Mouse (Mus musculus) left cerebral cortex, postnatal 25 days (tissue): ENCODE results near the gene Zbtb43. TPM values are rescaled to one million over a fixed set of nuclear protein-coding genes. Genes with fewer than 3 reads are reported as not detected.

Experiments
- DNase-seq, 2 experiments: peaks; one replicate each; pipeline ENCODE4 v3.0.0; 2022; ENCODE audit warnings: low spot score in 2 of 2, mixed read lengths in 1 of 2
- intact Hi-C: fragments of 180-260 bp; cut with DNase I; formaldehyde crosslinking; loops from one replicate; pipeline ENCODE4 v1.15.1; 2025
- total RNA-seq, 2 experiments: library from RNA; stranded (reverse); gene quantifications; 2 replicates each; pipeline ENCODE4 v1.2.3; 2021

Gene Zbtb43
- 10 to 100 TPM; 30.9 to 36.0 TPM for total RNA-seq

DNA sequence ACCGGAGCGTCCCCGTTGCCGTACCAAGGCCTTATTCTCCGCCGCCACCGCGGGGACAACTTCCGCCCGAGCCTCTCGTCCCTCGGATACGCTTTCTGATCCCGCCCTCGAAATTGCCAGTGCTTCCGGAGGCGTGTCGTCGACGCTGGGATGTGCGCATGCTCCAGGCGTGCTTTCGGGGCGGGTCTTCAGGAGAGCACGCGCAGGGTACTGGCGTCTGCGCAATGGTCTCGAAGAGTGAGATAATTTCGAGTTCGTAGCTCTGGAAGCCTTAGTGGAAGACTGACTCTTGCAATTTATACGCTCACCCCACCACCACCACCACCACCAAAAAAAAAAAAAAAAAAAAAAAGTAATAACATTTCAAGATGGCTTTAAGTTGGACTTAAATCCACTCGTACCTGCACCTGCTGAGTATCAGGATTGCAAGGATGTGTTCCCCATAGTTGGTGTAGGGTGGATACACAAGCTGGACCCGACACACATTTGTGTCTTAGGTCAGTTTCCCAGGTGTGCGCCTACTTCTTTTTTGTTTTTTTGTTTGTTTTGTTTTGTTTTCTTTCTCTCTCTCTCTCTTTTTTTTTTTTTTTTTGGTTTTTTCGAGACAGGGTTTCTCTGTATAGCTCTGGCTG is at the start of gene Zbtb43:
Gene Zbtb43 (minus strand): TSS at position 94 of the 632 bp plus-strand sequence.
- DNase-seq: peak; percentile 94 to 97
- intact Hi-C loops: loop anchor here (5.0 kb wide), 1 partner anchor 36 kb away; the partner anchor contains the start of gene Zbtb34

DNA sequence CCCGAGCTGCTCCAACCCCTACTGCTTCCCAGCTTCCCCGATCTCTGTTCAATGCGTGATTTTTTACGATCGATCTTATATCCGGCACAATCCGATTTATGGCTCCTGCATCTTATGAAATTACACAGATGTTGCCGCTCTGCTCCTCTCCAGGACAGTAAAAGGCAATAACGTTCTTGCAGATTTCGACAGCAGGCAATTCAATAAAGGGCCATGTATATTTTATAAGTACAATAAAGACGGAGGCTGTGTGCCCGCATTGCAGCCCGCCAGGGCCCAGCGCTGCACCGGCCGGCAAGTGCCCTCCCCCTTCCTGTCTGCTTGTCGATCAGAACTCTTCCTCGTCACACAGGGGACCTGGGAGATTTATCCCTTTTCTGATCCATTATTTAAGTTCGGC is 47.5 kb upstream of the Zbtb43 start:
- intact Hi-C loops: no loop called here
- no peak for DNase-seq

DNA sequence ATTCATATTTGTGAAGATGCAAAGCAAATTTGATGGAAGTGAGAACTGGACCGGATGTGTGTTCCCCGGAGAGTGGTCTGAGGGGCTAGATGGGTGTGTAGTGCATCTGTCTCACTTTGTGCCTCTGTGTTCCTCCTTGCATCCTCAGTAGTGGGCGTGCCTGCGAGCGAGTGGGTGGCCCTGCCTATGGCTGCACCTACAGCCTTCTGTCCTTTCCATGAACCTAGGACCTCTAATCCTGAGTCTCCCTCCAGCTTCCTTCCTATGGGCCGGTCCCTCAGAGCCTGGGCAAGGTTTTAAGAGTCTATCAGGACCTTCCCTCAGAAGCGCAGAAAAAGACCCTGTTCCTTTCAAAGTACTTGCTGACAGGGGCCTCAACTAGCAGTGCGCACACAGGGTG is 47.1 kb upstream of the Zbtb43 start:
- intact Hi-C loops: no loop called here

DNA sequence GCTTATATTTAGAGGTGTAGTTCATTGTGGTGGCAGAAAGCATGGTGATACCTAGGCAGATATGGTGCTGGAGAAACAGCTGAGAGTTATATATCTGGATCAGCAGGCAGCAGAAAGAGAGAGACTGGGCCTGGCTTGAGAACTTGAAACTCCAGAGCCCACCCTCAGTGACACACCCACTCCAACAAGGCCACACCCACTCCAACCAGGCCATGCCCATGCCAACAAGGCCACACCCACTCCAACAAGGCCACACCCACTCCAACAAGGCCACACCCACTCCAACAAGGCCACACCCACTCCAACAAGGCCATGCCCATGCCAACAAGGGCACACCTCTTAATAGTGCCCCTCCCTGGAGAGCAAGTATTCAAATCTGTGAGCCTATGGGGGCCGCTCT is 42.4 kb upstream of the Zbtb43 start:
- intact Hi-C loops: no loop called here
- no peak for DNase-seq

More for the DNA sequence above, 47.1 kb upstream of the Zbtb43 start:
- no peak for DNase-seq

DNA sequence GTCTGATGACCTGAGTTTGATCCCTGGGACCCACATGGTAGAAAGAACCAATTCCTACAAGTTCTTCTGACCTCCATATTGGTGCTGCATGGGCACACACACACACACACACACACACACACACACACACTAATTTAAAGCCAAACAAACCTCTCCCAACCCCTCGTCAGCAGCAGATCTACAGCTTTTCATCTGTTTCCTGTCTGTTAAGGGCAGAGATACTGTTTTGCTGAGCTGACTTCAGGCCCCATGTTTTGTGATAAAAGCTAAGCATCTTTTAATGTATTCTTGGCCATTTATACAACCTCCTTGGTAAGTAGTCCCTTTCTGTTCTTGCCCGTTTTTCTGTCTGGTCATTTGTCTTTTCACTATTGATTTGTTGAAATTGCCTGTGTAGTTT is 34.2 kb upstream of the Zbtb43 start:
- intact Hi-C loops: no loop called here

DNA sequence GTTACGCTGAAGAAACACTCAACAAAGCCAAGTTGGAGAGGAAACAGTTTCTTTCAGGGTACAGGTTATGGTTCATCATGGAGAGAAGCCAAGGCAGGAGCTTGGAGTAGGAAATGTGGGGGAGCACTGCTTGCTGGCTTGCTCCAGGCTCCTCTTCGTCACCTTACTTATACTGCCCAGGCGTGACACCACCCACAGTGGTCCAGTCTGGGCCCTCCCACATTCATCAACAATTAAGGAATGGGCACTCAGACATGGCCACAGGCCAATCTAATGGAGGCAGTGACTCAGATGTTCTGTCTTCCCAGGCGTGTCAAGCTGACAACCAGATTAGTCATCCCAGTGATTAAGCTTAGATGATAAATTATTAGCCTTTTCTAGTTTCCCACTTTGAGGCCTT is 29.9 kb upstream of the Zbtb43 start:
- no peak for DNase-seq
- intact Hi-C loops: no loop called here

More for the DNA sequence above, 34.2 kb upstream of the Zbtb43 start:
- no peak for DNase-seq

DNA sequence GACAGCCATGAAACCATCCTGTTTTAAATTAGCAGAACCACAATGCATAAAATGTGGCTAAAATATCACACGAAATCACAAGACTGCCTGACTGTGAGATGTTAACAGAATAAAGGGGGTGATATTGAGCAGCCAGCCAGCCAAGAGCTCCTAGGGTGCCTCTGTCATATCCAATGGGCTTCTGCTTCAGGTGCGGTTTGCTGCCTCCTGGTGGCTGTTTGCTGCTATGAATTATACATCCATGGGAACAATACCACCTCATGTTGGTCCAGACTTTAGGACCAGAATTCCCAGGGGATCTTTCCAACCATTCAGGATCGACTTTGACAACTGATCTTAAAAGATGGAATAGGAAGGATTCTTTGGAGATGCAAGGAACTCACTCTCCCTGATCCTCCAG is 27.3 kb upstream of the Zbtb43 start:
- intact Hi-C loops: no loop called here

DNA sequence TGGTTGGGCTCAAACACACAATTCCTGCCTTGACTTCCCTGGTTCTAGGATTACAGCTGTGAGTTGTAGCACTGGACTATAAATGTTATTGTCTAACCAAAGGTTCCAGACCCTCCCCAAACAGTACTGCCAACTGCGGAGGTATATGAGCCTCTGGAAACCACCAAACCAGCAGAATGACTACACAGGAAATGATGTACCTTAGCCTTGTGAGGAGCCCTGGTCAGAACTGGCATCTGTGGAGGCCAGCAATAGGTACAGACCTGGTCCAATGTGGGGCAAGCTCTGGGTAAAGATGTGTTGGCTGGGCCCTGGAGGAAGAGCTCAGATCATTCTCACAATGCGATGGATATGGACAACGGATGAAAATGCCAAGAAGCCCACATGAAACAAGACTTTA is 23.7 kb upstream of the Zbtb43 start:
- intact Hi-C loops: no loop called here
- DNase-seq: no peak

More for the DNA sequence above, 27.3 kb upstream of the Zbtb43 start:
- DNase-seq: no peak

DNA sequence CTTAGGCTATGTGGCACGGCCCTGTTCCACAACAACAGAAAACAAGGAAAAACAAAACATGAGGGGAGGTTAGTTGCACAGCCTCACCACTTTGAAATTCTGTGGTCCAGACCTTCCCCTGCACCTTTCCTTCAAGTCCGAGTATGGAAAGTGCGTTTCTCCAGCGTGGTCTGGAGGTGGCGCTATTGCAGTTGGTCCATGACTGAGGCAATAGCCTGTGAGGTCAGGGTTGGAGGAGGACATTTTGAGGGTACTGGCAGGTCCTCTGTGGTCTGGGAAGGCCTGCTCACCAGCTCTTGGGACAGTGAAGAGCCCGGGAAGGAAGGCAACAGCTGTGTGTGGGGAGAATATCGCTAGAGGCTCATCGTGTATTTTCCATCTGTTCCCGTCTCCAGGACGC is 21.2 kb upstream of the Zbtb43 start:
- intact Hi-C loops: loop anchor here (5.0 kb wide), 1 partner anchor 53 kb away; no protein-coding TSS in a partner anchor

DNA sequence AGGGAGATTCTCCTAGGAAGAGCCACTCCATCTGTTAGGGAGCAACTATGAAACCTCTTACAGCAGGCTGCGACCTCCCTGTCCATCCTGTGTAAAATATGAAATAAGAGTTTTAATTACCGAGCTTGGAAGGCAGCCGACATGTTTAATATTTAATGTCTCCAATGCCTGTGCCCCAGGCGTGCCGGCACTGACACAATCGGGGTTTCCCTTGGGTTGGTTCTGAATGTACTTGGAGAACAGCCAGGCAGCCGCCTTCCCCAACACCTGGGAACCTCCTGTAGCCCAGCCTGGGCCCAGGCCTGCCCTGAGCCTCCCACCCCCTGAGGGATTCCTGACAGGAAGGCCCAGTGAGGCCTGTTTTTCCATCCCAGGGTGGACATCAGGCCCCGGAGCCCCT is 19.0 kb upstream of the Zbtb43 start:
- DNase-seq: no peak
- intact Hi-C loops: loop anchor here (1.0 to 5.0 kb wide), 4 partner anchors 55 to 247 kb away; no protein-coding TSS in a partner anchor

More for the DNA sequence above, 21.2 kb upstream of the Zbtb43 start:
- peak in 1 of 2 experiments; percentile 56 for DNase-seq

DNA sequence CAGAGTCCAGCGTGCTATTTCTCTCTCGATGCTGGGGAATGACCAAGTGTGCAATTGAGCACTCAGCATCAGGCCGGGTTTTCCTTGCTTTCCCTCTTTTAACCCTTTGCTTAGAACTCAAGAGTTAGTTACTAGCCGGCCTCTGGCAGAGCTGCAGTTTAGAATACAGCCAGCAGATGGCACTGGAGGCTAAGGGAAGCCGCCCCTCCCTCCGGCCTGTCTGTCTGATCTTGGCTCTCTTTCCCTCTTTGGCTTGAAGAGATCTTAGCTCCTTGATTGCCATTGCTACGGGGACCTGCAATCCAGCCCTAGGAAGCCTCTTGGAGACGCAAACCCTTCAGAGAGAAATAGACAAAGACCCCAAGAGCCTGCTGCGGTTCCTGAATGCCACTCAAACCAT is 18.5 kb upstream of the Zbtb43 start:
- intact Hi-C loops: loop anchor here (1.0 to 5.0 kb wide), 4 partner anchors 55 to 248 kb away; no protein-coding TSS in a partner anchor

DNA sequence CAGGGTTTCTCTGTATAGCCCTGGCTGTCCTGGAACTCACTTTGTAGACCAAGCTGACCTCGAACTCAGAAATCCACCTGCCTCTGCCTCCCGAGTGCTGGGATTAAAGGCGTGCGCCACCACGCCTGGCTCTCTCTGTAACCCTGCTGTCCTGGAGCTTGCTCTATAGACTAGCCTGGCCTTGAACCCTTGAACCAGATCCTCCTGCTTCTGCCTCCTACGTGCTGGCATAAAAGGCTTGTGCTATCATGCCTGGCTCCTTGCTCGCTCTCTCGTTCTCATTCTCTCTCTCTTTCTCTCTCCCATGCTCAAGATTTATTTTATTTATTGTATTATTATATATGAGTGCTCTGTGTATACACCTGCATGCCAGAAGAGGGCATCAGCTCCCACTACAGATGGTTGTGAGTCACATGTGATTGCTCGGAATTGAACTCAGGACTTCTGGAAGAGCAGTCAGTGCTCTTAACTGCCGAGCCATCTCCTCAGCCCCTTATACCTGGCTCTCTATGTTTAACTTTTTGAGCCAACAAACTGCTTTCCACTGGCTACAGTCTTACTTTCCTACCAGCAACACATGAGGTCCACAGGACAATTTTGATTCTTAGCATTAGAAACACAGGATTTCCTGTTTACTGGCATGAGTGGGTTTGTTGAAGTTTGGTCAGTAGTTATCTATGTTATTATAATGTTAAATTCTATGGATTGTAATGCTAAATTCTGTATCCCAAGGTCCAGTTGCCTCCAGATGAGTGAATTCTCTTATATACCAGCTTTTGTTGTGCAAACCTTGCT is 9.8 kb upstream of the Zbtb43 start:
- intact Hi-C loops: no loop called here

More for the DNA sequence above, 18.5 kb upstream of the Zbtb43 start:
- peak; percentile 75 to 78 for DNase-seq

DNA sequence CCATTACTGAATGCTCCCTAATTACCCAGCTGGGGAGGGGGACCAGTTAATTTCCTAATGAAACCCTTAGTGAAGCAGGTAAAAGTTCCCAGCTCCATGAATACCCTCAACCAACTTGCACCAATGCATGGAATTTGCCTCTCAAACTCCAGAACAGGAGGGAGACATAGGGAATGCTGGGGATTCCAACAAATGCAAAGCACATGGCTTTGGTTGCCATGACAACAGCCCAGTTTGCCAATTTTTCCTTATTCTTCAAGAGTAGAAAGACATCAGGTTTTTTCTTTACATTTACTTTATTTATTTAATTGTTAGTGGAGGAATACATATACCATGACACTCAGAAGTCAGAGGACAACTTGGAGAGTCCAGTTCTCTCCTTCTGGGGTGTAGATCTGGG is 7.6 kb upstream of the Zbtb43 start:
- intact Hi-C loops: no loop called here
- DNase-seq: peak; percentile 78 to 91

More for the DNA sequence above, 9.8 kb upstream of the Zbtb43 start:
- no peak for DNase-seq

DNA sequence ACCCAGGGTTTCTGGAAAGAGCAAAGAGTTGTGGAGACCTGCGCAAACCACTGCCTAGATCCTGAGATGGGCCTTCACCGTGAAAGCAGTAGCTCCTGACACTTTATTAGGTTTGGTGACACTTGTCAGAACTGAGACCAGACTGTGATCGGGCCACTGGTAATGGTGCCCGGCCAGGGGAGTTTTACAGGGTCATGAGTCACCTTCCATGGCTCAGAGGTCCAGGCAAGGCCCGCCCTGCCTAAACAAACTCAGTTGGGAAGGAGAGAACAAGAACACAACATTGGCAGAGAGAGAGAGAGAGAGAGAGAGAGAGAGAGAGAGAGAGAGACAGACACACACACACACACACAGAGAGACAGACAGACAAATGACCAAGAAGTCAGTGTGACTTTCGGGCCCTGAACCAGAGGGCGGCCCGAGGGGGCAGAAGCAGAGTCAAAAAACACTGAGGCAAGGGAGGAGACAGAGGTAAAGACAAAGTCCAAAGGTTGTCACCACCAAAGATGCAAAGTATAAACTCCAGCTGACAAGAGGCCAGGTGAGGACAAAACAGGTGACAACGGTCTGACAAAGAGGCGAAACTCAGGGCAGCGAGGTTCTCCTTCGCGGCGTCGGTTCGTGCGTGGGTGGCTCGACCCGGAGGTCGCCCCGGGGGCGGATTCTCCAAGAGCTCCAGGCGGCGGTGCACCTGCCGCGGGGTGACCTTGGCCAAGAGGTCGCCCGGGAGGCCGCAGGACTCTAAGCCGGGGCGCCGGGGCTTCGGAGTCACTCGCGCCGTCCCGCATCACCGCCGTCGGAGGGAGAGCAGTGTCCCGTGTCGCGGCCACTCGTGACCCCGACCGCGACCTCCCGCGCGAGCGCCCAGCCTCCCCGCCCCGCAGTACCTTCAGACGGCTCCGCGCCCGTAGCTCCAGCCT is 553 bp downstream of the Zbtb43 start:
- intact Hi-C loops: loop anchor here (5.0 kb wide), 1 partner anchor 36 kb away; the partner anchor contains the start of gene Zbtb34
- DNase-seq: no peak

DNA sequence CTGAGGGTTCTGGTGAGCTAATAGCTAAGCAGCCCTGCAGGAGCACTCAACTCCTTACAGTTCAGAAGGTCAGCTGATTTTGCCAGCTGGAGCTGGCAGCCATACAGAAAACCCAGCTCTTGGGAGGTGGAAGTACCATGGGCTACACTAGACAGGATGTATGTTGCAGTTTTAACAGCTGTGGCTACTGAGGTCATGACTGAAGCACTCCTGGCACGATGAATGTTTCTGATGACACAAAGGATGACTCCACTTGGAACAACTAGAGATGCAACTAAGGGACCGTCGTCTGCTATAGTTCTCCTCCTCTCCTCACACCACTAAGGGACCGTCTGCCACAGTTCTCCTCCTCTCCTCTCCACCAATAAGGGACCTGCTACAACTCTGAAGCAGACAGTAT is 2.4 kb downstream of the Zbtb43 start:
- DNase-seq: no peak
- intact Hi-C loops: loop anchor here (5.0 kb wide), 1 partner anchor 34 kb away; the partner anchor contains the start of gene Zbtb34

DNA sequence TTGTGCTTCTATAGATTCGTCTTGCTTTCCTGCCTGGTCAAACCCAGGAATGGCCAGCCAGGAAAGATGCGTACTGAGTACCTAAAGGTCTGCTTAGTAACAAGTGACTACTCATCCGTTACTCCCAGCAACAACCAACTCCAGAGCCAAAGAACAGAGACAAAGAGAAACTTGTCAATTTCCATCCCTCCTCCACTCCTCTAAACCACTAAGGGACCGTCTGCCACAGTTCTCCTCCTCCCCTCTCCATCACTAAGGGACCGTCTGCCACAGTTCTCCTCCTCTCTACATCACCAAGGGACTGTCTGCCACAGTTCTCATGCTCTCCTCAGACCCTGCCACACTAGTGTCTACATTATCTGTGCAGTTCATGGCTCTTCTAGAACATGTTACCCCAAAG is 3.1 kb downstream of the Zbtb43 start:
- DNase-seq: no peak
- intact Hi-C loops: loop anchor here (5.0 kb wide), 1 partner anchor 33 kb away; the partner anchor contains the start of gene Zbtb34

DNA sequence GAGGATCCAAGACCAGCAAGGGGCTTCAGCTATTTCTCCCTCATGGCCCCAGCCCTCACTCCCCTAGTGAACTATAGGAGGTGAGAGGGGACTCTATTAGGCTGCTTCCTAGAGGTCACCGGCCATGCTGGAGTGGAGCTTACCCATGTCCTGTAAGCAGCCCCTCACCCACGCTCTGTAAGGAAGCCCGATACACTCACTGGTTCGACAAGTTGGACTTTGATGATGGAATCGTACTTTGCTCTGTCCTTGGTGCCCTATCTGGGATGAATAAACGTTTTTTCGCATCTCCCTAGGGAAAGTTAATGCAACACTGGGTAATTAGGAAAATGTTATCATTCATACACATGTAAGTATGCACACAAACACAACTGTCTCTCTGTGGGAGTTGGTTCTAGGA is 6.3 kb downstream of the Zbtb43 start:
- intact Hi-C loops: no loop called here
- DNase-seq: no peak

DNA sequence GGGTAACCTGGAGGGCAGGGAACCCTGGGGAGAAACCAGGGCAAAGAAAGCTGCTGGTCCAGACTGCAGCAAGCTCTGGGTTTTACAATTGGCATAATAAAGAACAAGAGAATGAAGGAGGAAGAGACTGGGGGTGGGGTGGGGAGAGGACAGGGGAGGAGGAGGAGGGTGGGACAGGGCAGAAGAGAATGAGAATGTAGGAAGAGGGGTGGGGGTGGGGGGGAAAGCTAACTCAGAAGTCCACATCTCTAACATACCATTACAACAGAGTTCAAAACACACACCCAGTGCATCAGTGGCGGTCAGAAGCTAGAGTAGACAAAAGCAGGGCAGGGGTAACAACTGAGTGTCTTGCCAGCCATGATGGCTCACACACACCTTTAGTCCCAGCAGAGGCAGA is 7.3 kb downstream of the Zbtb43 start:
- no peak for DNase-seq
- intact Hi-C loops: no loop called here

DNA sequence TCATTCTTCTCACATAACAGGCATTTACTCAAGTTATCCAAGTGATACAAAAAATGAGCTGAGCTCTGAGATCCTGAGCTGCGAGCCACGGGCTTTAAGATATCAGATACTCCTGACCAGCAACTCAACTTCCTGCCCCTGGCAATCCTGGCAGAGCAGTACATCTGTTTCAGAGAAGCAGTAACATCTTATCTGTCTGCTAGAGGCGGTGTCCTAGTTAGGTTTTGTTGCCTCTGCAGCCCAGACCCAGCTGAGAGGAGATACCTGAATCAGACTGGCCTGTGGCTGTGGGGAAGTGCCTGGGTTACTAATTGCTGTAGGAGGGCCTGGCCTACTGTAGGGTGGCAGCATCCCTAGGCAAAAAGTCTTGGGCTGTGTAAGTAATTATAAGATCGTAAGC is 8.7 kb downstream of the Zbtb43 start:
- intact Hi-C loops: no loop called here

DNA sequence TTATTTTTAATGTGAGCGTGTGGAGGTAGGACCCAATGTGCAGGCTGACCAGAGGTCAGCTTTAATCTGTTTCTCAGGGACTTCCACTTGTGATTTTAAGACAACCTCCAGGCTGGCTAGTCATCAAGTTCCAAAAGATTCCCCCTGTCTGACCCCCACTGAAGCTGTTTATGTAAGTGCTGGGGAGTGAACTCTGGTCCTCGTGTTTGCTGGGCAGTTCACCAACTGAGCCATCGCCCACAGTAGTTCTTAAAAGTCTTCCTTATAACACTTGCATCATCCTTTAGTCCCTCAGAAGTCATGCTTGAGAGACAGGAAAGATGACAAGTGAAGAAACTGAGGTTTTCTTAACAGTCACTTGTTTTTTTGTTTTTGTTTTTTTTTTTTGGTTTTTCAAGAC is 11.7 kb downstream of the Zbtb43 start:
- DNase-seq: no peak
- intact Hi-C loops: no loop called here

More for the DNA sequence above, 8.7 kb downstream of the Zbtb43 start:
- no peak for DNase-seq
